Comparison of ENCODE assay signal across 24 mouse cellular contexts in the genomic region with DNA sequence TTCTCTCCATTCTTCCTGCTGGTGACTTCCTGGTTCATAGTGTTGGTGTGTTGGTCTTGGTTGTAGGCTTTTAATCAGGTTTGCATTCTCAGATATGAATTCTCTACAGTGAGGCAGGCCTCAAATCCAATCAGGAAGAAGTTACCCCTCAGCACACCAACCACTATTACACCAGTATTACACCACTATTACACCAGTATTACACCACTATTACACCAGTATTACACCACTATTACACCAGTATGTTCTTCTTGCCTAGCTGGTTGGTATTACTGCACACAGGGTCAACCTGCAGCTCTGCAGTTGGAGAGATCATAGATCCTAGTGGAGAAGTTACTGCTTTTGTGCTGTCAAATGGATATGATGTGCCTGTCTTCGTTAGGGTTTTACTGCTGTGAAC.
DNase-seq lines count a peak whose midpoint lies in the region; ATAC-seq and TF ChIP-seq lines count a peak whose summit lies in the region.
"Had no signal": no experiment of that assay in that cellular context is flagged by ENCODE, and none has a peak within 500 bp of the region (broad histone marks: within the 10 kb centered on the region; RNA-seq: fewer than 3 reads in every experiment).

No protein-coding gene starts in this region.

- peaks cover 26% of the 10 kb centered on the region for H3K4me1 ChIP-seq in kidney, adult 2 months (ENCODE audit: control insufficient read depth, insufficient read depth, low read length)
- H3K4me1 ChIP-seq in kidney, postnatal 0 days (replicated peaks; ENCODE audit: insufficient read depth, low read length): peaks cover 14% of the 10 kb centered on the region
- H3K4me1 ChIP-seq: forebrain, embryonic 13.5 days had no signal

- H3K27me3 ChIP-seq in kidney, adult 2 months (replicated peaks; ENCODE audit: control insufficient read depth, insufficient read depth, low read length): no peaks in the 10 kb centered on the region
- no peaks in the 10 kb centered on the region for H3K27me3 ChIP-seq in kidney, postnatal 0 days (ENCODE audit: insufficient read depth, low read length)
- H3K27me3 ChIP-seq: forebrain, embryonic 13.5 days; hindbrain, embryonic 12.5 days; hindbrain, embryonic 15.5 days had no signal

- no peak for ATAC-seq in kidney, postnatal 0 days (replicated peaks; ENCODE audit: low FRiP score, low read depth)
- ATAC-seq in megakaryocyte, adult 5-6 weeks (ENCODE audit: poor library complexity, severe bottlenecking): peak; percentile 73
- ATAC-seq: activated CD4-positive, CD25-positive, alpha-beta regulatory T cell, adult 4 months; CD4-positive, CD25-positive, alpha-beta regulatory T cell, adult 4 months; forebrain, embryonic 13.5 days; forebrain, embryonic 16.5 days had no signal

- H3K9ac ChIP-seq in kidney, postnatal 0 days (ENCODE audit: low read depth, low read length): no peak overlapping the region
- H3K9ac ChIP-seq: forebrain, embryonic 13.5 days; hindbrain, embryonic 12.5 days; hindbrain, embryonic 15.5 days had no signal

- H3K36me3 ChIP-seq in kidney, adult 2 months (ENCODE audit: control insufficient read depth, insufficient read depth, low read length): no peaks in the 10 kb centered on the region
- no peaks in the 10 kb centered on the region for H3K36me3 ChIP-seq in kidney, postnatal 0 days (ENCODE audit: insufficient read depth, low read length)
- H3K36me3 ChIP-seq: forebrain, embryonic 10.5 days; hindbrain, embryonic 12.5 days; hindbrain, embryonic 15.5 days had no signal

- H3K4me2 ChIP-seq in kidney, postnatal 0 days (ENCODE audit: low read length): no peak overlapping the region
- H3K4me2 ChIP-seq: forebrain, embryonic 13.5 days; heart, embryonic 11.5 days; hindbrain, embryonic 12.5 days; hindbrain, embryonic 15.5 days had no signal

- TF ChIP-seq CTCF in kidney, adult 2 months (conservative IDR thresholded peaks at IDR 0.05; ENCODE audit: insufficient read depth, insufficient read length, low read depth, low read length): no peak
- no peak for TF ChIP-seq CTCF in kidney, postnatal 0 days (IDR thresholded peaks at IDR 0.05; ENCODE audit: low read depth)

- no peak for TF ChIP-seq POLR2A in kidney, adult 2 months (IDR thresholded peaks at IDR 0.05; ENCODE audit: low read depth, low read length)

- H3K27ac ChIP-seq in kidney, adult 2 months (ENCODE audit: insufficient read depth, low read depth, low read length): peak overlapping the region; percentile 91
- 0 out of 2 replicates have a peak overlapping the region, but pooled peaks have one; percentile 63 for H3K27ac ChIP-seq in kidney, postnatal 0 days
- H3K27ac ChIP-seq: forebrain, embryonic 10.5 days; forebrain, embryonic 13.5 days; gastrocnemius, adult 2 months; hindbrain, embryonic 12.5 days; hindbrain, embryonic 15.5 days had no signal

- no peak overlapping the region for H3K4me3 ChIP-seq in kidney, adult 2 months (ENCODE audit: insufficient read depth, low read depth, low read length)
- H3K4me3 ChIP-seq in kidney, postnatal 0 days (replicated peaks; ENCODE audit: low read depth, low read length): no peak overlapping the region
- H3K4me3 ChIP-seq: forebrain, embryonic 10.5 days; forebrain, embryonic 13.5 days; gastrocnemius, adult 2 months; hindbrain, embryonic 12.5 days; hindbrain, embryonic 15.5 days had no signal

- no peak for DNase-seq in kidney, adult 2 months
- DNase-seq in kidney, adult 8-10 months: no peak
- DNase-seq in kidney, postnatal 0 days (ENCODE audit: low spot score): no peak
- no peak for DNase-seq in kidney, postnatal 4 days
- DNase-seq in thymus, postnatal 0 days (ENCODE audit: low spot score): no peak
- DNase-seq in right cerebral cortex, postnatal 14 days: no peak
- DNase-seq: adrenal gland, adult 8-10 months; adrenal gland, postnatal 25 days; cerebellum, adult 11-12 months; cerebellum, adult 8-10 months; cerebellum, postnatal 10 days; cerebellum, postnatal 36 days; embryo, embryonic 11 days; gastrocnemius, adult 2 months; gastrocnemius, postnatal 14 days had no signal

- H3K9me3 ChIP-seq in kidney, postnatal 0 days (replicated peaks; ENCODE audit: low read length): no peaks in the 10 kb centered on the region
- H3K9me3 ChIP-seq: forebrain, embryonic 10.5 days; forebrain, embryonic 13.5 days; hindbrain, embryonic 12.5 days; hindbrain, embryonic 15.5 days had no signal

- 79% methylated on average over 1 of the region's 1 CpGs for WGBS in kidney, adult 2 months
- WGBS in kidney, postnatal 0 days: 90% methylated on average over 1 of the region's 1 CpGs
